Mouse (Mus musculus): ENCODE results near the gene Disp2.

GRCm38 (mm10) chr2:118743261-118743943 is 36.1 kb upstream of the Disp2 start:
- TF ChIP-seq CHD2 (IDR thresholded peaks at IDR 0.05; ENCODE audit: low read length) (no peak), TAL1 (IDR thresholded peaks at IDR 0.05; ENCODE audit: low read length) (no peak), HCFC1 (IDR thresholded peaks at IDR 0.05; ENCODE audit: low read depth, low read length) (peak; percentile 43; the same call in 1 of the 2 replicates), POLR2A (IDR thresholded peaks at IDR 0.05; ENCODE audit: control insufficient read depth in 1 of 2, insufficient read depth in 1 of 2, low read depth in 1 of 2, low read length in 2 of 2, poor library complexity in 1 of 2) (no peak), ZC3H11A (IDR thresholded peaks at IDR 0.05; ENCODE audit: low read depth, low read length) (peak; percentile 61), POLR2AphosphoS2 (IDR thresholded peaks at IDR 0.05; ENCODE audit: low read length) (no peak), POLR2AphosphoS5 (IDR thresholded peaks at IDR 0.05; ENCODE audit: borderline replicate concordance, low read depth, low read length) (no peak), TCF12 (IDR thresholded peaks at IDR 0.05; ENCODE audit: low read depth, low read length) (no peak), EP300 (IDR thresholded peaks at IDR 0.05; ENCODE audit: low read depth in 1 of 2, low read length in 2 of 2) (peak; percentile 4 to 5; a peak in 1 of 4 replicates), CTCF (IDR thresholded peaks at IDR 0.05 in 2 of 3, conservative IDR thresholded peaks at IDR 0.05 in 1 of 3; ENCODE audit: control insufficient read depth in 1 of 3, insufficient read depth in 1 of 3, low read depth in 2 of 3, low read length in 3 of 3, poor library complexity in 1 of 3, severe bottlenecking in 1 of 3) (peak; percentile 63 to 93 (median 82)), MYB (IDR thresholded peaks at IDR 0.05; ENCODE audit: low read depth, low read length) (no peak), MAX (IDR thresholded peaks at IDR 0.05; ENCODE audit: low read length) (peak; percentile 54), ELF1 (IDR thresholded peaks at IDR 0.05; ENCODE audit: low read depth, low read length) (peak; percentile 57; the same call in 1 of the 2 replicates), MYC (IDR thresholded peaks at IDR 0.05; ENCODE audit: low read depth, low read length) (peak; percentile 65; the same call in 1 of the 2 replicates)

Data from MEL (cell line).